Mouse (Mus musculus) layer of hippocampus, adult 9-10 months (tissue): ENCODE measurements at regions not wholly inside any gene's neighbourhood (a gene's known extent, or its start where the extent isn't known, plus 50 kb on each side); places are given as distances from the start of the nearest gene placed in this dataset.
A peak's percentile ranks its signal among the peaks of the same experiment; 100 is the strongest.

ENCODE experiments used
- DNase-seq: peaks from one replicate; pipeline ENCODE4 v3.0.0; 2022; ENCODE audit warnings: low spot score

DNA sequence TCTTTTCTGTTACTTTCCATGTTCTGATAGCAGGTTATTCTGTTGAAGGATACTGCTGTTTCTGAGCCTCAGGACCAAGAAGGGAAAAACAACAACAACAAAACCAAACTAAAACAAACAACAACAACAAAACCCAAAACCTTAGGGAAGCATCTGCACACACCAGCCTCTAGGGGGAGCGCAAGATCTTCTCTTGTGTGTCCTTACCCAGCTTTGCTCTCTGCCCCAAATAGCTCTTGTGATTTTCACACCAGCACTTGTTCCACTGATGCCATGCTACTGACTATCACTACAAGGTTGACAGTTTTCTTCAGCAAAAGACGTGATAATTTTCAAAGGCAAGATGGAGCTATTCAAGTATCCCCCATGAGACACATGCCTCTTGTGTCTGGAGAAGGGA is 59.8 kb upstream of the Nrg3 start:
- DNase-seq = peak; percentile 11
